Mouse (Mus musculus): Measurements from ENCODE around the gene Gadd45gip1. TPM values are rescaled to one million over a fixed set of nuclear protein-coding genes. Genes with fewer than 3 reads are reported as not detected.

The Gadd45gip1 gene
- polyA plus RNA-seq, 1 experiment from 2014 or later, result 90.6 TPM

- Histone ChIP-seq H3K4me3 (ENCODE audit: low read depth, low read length) (peak overlapping the region; percentile 95), H3K4me1 (replicated peaks; ENCODE audit: control insufficient read depth, insufficient read depth, low read length) (peaks cover 42% of the 10 kb centered on the region), H3K36me3 (ENCODE audit: control insufficient read depth, insufficient read depth, low read length) (peaks cover 60% of the 10 kb centered on the region), H3K9ac (ENCODE audit: low read depth, low read length) (peak overlapping the region; percentile 94), H3K27ac (ENCODE audit: low read depth, low read length) (peak overlapping the region; percentile 97), H3K27me3 (replicated peaks; ENCODE audit: control insufficient read depth, insufficient read depth, low read length) (no peaks in the 10 kb centered on the region), H3K9me3 (ENCODE audit: control insufficient read depth, low read length) (no peaks in the 10 kb centered on the region), H3K4me2 (peak overlapping the region; percentile 67)
- 4% methylated on average over 7 of the region's 7 CpGs for WGBS
- no peak for ATAC-seq (replicated peaks; ENCODE audit: low FRiP score)
- DNase-seq (ENCODE audit: low spot score), result no peak
These were observed 8.5 kb downstream of the Gadd45gip1 start for GRCm38 (mm10) chr8:84839875-84840247.

GRCm38 (mm10) chr8:84840248-84840999, 9.1 kb downstream of the Gadd45gip1 start, which contains the start of gene Rad23a:
TSS of gene Rad23a (minus strand) at chr8:84840665.
- WGBS, result under 1% methylated on average over 55 of the region's 55 CpGs
- H3K4me2 ChIP-seq, result peak within 1 kb of the TSS; percentile 67

GRCm38 (mm10) chr8:84841514-84841913, 10.2 kb downstream of the Gadd45gip1 start:
- peak overlapping the region; percentile 27 for H3K4me2 ChIP-seq
- WGBS, result 71% methylated on average over 1 of the region's 1 CpGs
- H3K27ac ChIP-seq (ENCODE audit: low read depth, low read length), result peak overlapping the region; percentile 49
- peaks cover 60% of the 10 kb centered on the region for H3K36me3 ChIP-seq (ENCODE audit: control insufficient read depth, insufficient read depth, low read length)
- H3K9me3 ChIP-seq (ENCODE audit: control insufficient read depth, low read length), result no peaks in the 10 kb centered on the region
- no peaks in the 10 kb centered on the region for H3K27me3 ChIP-seq (replicated peaks; ENCODE audit: control insufficient read depth, insufficient read depth, low read length)
- peaks cover 45% of the 10 kb centered on the region for H3K4me1 ChIP-seq (replicated peaks; ENCODE audit: control insufficient read depth, insufficient read depth, low read length)
- no peak for ATAC-seq (replicated peaks; ENCODE audit: low FRiP score)
- H3K4me3 ChIP-seq (ENCODE audit: low read depth, low read length), result peak overlapping the region; percentile 6; the same call in 1 of the 2 replicates
- H3K9ac ChIP-seq (ENCODE audit: low read depth, low read length), result no peak overlapping the region
- DNase-seq (ENCODE audit: low spot score), result no peak

More at GRCm38 (mm10) chr8:84840248-84840999, 9.1 kb downstream of the Gadd45gip1 start, which contains the start of gene Rad23a:
- no peaks in the 10 kb centered on the region for H3K9me3 ChIP-seq (ENCODE audit: control insufficient read depth, low read length)
- peaks cover 45% of the 10 kb centered on the region for H3K4me1 ChIP-seq (replicated peaks; ENCODE audit: control insufficient read depth, insufficient read depth, low read length)
- peak; percentile 88 for ATAC-seq (replicated peaks; ENCODE audit: low FRiP score)
- H3K36me3 ChIP-seq (ENCODE audit: control insufficient read depth, insufficient read depth, low read length), result peaks cover 59% of the 10 kb centered on the region
- peak within 1 kb of the TSS; percentile 95 for H3K4me3 ChIP-seq (ENCODE audit: low read depth, low read length)
- H3K27me3 ChIP-seq (replicated peaks; ENCODE audit: control insufficient read depth, insufficient read depth, low read length), result no peaks in the 10 kb centered on the region
- peak; percentile 91 for DNase-seq (ENCODE audit: low spot score)
- peak within 1 kb of the TSS; percentile 94 for H3K9ac ChIP-seq (ENCODE audit: low read depth, low read length)
- H3K27ac ChIP-seq (ENCODE audit: low read depth, low read length), result peak within 1 kb of the TSS; percentile 97

GRCm38 (mm10) chr8:84844397-84845070, 13.2 kb downstream of the Gadd45gip1 start:
- Histone ChIP-seq H3K27ac (ENCODE audit: low read depth, low read length) (peak overlapping the region; percentile 32; the same call in 1 of the 2 replicates), H3K27me3 (replicated peaks; ENCODE audit: control insufficient read depth, insufficient read depth, low read length) (no peaks in the 10 kb centered on the region), H3K36me3 (ENCODE audit: control insufficient read depth, insufficient read depth, low read length) (peaks cover 46% of the 10 kb centered on the region), H3K4me2 (peak overlapping the region; percentile 95), H3K9me3 (ENCODE audit: control insufficient read depth, low read length) (no peaks in the 10 kb centered on the region), H3K4me1 (replicated peaks; ENCODE audit: control insufficient read depth, insufficient read depth, low read length) (peaks cover 36% of the 10 kb centered on the region), H3K4me3 (ENCODE audit: low read depth, low read length) (peak overlapping the region; percentile 97), H3K9ac (ENCODE audit: low read depth, low read length) (peak overlapping the region; percentile 98)
- DNase-seq (ENCODE audit: low spot score) (no peak), ATAC-seq (replicated peaks; ENCODE audit: low FRiP score) (no peak)
- 89% methylated on average over 9 of the region's 9 CpGs for WGBS

GRCm38 (mm10) chr8:84845355-84846093, 14.2 kb downstream of the Gadd45gip1 start:
- Histone ChIP-seq H3K9me3 (ENCODE audit: control insufficient read depth, low read length) (no peaks in the 10 kb centered on the region), H3K4me2 (peak overlapping the region; percentile 95), H3K9ac (ENCODE audit: low read depth, low read length) (peak overlapping the region; percentile 98), H3K4me3 (ENCODE audit: low read depth, low read length) (peak overlapping the region; percentile 97), H3K27me3 (replicated peaks; ENCODE audit: control insufficient read depth, insufficient read depth, low read length) (no peaks in the 10 kb centered on the region), H3K36me3 (ENCODE audit: control insufficient read depth, insufficient read depth, low read length) (peaks cover 46% of the 10 kb centered on the region), H3K4me1 (replicated peaks; ENCODE audit: control insufficient read depth, insufficient read depth, low read length) (peaks cover 34% of the 10 kb centered on the region), H3K27ac (ENCODE audit: low read depth, low read length) (peak overlapping the region; percentile 84)
- ATAC-seq (replicated peaks; ENCODE audit: low FRiP score), result no peak
- no peak for DNase-seq (ENCODE audit: low spot score)
- 14% methylated on average over 12 of the region's 12 CpGs for WGBS

- DNase-seq (ENCODE audit: low spot score) (no peak), ATAC-seq (replicated peaks; ENCODE audit: low FRiP score) (peak; percentile 21)
- H3K4me2 ChIP-seq, result peak overlapping the region; percentile 95
- H3K9me3 ChIP-seq (ENCODE audit: control insufficient read depth, low read length), result no peaks in the 10 kb centered on the region
- peak overlapping the region; percentile 84 for H3K27ac ChIP-seq (ENCODE audit: low read depth, low read length)
- 1% methylated on average over 30 of the region's 30 CpGs for WGBS
- peak overlapping the region; percentile 97 for H3K4me3 ChIP-seq (ENCODE audit: low read depth, low read length)
- no peaks in the 10 kb centered on the region for H3K27me3 ChIP-seq (replicated peaks; ENCODE audit: control insufficient read depth, insufficient read depth, low read length)
- H3K4me1 ChIP-seq (replicated peaks; ENCODE audit: control insufficient read depth, insufficient read depth, low read length), result peaks cover 33% of the 10 kb centered on the region
- peak overlapping the region; percentile 98 for H3K9ac ChIP-seq (ENCODE audit: low read depth, low read length)
- H3K36me3 ChIP-seq (ENCODE audit: control insufficient read depth, insufficient read depth, low read length), result peaks cover 46% of the 10 kb centered on the region
These were observed 14.9 kb downstream of the Gadd45gip1 start for GRCm38 (mm10) chr8:84846094-84846721.

- Histone ChIP-seq H3K36me3 (ENCODE audit: control insufficient read depth, insufficient read depth, low read length) (peaks cover 38% of the 10 kb centered on the region), H3K4me2 (peak within 1 kb of the TSS; percentile 95), H3K9ac (ENCODE audit: low read depth, low read length) (peak within 1 kb of the TSS; percentile 98), H3K27me3 (replicated peaks; ENCODE audit: control insufficient read depth, insufficient read depth, low read length) (no peaks in the 10 kb centered on the region), H3K9me3 (ENCODE audit: control insufficient read depth, low read length) (no peaks in the 10 kb centered on the region), H3K4me1 (replicated peaks; ENCODE audit: control insufficient read depth, insufficient read depth, low read length) (peaks cover 29% of the 10 kb centered on the region), H3K4me3 (ENCODE audit: low read depth, low read length) (peak within 1 kb of the TSS; percentile 97), H3K27ac (ENCODE audit: low read depth, low read length) (peak within 1 kb of the TSS; percentile 94)
- ATAC-seq (replicated peaks; ENCODE audit: low FRiP score) (peak; percentile 98), DNase-seq (ENCODE audit: low spot score) (peak; percentile 100)
- under 1% methylated on average over 55 of the region's 55 CpGs for WGBS
These were observed 15.6 kb downstream of the Gadd45gip1 start, which contains the start of gene Calr for GRCm38 (mm10) chr8:84846722-84847572. TSS of gene Calr (minus strand) at chr8:84846934.
